Mouse (Mus musculus) kidney, adult 9 months (tissue): ENCODE results near the gene Lamb1.
A peak's percentile ranks its signal among the peaks of the same experiment; 100 is the strongest.

Experiments
- DNase-seq: peaks from one replicate; pipeline ENCODE4 v3.0.0; 2022

Lamb1 gene

GRCm38 (mm10) chr12:31318409-31318963 lies 53.5 kb downstream of the Lamb1 start:
- no peak for DNase-seq

- no peak for DNase-seq
Observed at GRCm38 (mm10) chr12:31320817-31321216, 55.8 kb downstream of the Lamb1 start.

- peak; percentile 48 for DNase-seq
Observed at GRCm38 (mm10) chr12:31321532-31321931, 56.5 kb downstream of the Lamb1 start.

DNA sequence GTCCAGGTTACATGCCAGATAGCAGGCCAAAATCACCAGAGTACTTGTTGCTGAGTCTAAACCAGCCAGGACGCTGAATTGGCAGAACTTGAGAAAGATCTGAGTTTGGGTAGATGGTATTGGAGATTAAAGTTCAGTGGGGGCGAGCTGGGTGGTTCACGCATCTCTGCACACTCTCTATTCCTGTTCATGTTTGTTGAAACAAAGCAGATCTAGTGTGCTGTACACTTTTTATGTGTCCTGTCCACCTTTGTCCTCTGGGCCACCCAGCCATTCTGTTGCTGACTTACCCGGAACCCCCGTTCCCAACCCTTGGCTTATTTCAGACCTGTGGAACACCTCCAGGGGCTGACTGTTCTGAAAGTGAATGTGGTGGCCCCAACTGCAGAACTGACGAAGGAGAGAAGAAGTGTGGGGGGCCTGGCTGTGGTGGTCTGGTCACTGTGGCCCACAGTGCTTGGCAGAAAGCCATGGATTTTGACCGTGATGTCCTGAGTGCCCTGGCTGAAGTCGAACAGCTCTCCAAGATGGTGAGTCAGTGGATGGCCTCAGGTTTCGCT lies 58.2 kb downstream of the Lamb1 start:
- peak; percentile 46 for DNase-seq

DNA sequence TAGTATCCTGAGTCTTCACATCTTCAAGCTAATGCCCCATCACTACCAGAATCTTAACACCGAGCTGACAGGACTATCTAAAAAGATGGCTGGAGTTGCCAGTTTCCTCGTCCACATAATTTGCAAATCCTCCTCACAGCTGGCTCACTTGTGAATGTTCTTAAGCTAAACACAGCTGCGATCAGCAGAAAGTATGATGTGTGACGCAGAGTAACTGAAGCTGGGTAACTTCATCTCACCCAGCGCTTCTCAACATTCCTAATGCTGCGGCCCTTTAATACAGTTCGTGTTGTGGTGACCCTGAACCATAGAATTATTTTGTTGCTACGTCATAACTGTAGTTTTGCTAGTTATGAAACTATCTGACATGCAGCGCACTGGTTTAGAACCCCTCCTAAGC lies 62.1 kb downstream of the Lamb1 start:
- no peak for DNase-seq

DNA sequence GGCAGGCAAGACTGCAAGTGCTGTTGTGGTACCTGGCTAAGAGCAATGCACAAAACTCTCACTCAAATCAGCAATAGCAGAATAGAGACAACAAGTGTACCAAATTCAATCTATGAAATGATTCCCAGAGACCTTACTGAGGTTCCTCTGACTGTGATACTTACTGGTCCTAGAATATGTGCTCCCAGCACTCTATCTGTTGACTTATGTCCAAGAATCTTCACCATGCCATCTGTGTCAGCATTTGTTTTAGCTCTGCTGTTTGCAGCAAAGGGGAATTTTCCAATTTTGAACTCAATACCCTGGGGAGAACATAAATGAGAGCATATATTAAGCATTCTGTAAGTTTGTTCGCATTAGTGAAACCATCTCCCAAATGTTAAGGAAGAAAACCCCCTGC lies 68.2 kb downstream of the Lamb1 start:
- no peak for DNase-seq

GRCm38 (mm10) chr12:31350191-31350943 lies 85.3 kb downstream of the Lamb1 start:
- DNase-seq: no peak

GRCm38 (mm10) chr12:31350944-31351928 lies 86.2 kb downstream of the Lamb1 start, which contains the start of gene Dld:
TSS of gene Dld (minus strand) at chr12:31351453.
- DNase-seq: peak; percentile 97

DNA sequence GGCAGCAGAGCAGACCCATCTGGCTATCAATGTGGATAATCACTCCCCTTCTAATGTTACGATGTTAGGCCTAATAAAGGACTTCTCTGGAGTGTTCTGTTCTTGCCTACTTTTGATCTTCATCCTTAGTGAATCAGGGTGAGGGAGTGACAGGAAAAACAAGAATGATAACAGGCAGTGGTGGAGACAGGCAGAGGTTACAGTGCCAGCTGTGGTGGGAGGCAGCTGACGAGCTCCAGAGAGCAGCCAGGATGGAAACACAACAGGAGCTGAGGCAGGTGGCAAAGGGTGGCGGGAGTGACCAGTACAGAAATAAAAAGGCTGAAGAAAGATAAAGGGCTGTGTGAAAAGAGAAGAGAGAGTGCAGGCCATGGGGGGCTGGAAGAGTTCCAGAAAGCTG lies 101.4 kb downstream of the Lamb1 start:
- DNase-seq: no peak

DNA sequence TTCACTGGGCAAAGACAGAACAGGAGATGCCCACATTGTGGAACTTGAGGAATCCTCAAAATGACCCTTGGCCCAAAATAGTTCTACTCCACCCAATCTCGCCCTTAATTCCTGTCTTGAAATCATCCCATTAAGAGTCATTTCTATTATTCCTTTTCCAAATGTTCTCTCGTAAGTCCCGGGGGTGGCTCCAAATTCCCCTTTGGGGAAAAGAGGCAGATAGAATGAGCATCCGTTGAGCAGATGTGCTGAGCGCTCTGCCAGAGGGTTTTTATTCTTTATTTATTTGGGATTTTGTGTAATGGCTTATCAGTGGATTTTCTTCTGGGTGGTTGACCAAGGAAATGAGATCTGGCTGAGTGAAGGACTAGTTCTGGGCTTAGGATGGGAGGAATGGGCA lies 102.7 kb downstream of the Lamb1 start:
- no peak for DNase-seq

DNA sequence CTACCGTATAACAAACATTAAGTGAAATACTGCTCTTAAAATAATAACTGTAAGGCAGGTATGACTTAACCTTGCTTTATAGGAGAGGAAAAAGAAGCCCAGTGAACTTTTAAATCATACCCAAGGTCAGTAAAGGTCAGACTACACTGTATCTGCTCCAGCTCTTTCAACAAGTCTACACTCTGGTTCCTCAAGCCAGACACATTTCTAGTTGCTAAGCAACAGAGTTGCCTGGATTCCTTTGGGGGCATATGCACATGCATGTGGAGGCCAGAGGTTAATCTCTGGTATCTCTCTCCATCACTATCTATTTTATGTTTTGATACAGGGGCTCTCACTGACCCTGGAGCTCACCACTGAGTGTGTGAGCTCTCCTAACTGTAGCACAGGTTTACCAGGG lies 104.1 kb downstream of the Lamb1 start:
- no peak for DNase-seq

GRCm38 (mm10) chr12:31369656-31370055 lies 104.6 kb downstream of the Lamb1 start:
- DNase-seq: no peak

DNA sequence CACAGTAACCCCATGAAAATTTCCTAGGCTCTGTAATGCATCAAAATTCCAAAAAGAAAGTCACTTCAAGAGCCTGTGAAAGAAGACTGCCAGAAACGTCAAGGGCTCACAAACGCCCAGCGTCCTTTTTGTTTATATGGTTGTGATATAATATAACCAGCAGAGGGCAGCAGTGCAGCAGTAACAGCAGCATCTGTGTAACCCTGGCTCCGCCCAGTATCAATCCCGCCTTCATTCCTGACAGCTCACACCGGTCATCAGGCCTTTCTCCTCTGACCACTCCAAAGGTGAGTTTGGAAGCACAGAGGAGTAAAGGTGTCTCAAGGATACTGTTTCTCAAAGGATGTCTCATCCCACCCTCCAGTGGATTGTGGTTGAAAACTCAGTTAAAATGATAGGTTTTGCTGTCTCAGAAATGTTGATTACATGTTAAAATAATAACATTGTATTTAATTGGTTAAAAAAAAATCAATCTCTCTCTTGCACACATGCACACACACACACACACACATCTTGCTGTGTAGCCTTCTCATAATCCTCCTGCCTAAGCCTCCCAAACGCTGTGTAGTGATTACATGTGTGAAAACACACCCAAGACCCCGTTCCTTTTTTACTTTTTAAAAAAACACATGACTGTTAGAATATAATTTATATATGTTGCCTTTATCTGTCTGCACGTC lies 109.7 kb downstream of the Lamb1 start:
- peak; percentile 88 for DNase-seq

- DNase-seq: no peak
Observed at GRCm38 (mm10) chr12:31375283-31375615, 110.2 kb downstream of the Lamb1 start.

GRCm38 (mm10) chr12:31376326-31376950 lies 111.4 kb downstream of the Lamb1 start:
- DNase-seq: peak; percentile 5

DNA sequence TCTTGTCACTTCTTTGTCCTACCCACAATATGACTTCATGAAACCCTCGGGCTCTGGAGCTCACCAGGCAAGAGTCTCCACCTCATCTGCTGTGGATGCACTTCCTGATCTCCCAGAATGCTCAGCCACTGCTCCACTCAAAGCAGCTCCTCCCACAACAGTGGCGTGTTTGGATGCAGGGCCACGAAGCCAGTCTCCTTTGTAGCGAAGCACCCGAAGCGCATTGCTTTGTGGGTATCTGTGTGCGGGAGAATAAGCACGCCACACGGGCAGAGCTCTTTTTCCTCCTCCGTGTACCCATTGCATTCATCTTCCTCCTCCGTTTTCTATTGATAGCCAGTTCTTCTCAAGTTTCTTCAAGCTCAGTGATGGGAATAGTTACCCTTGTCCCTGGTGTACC lies 112.2 kb downstream of the Lamb1 start:
- no peak for DNase-seq
